Mouse (Mus musculus) CH12.LX (cell line): ENCODE results near the gene Gys2. TPM values are rescaled to one million over a fixed set of nuclear protein-coding genes. Genes with fewer than 3 reads are reported as not detected.

ENCODE experiments used
- DNase-seq: peaks from one replicate; pipeline ENCODE4 v3.0.0-alpha.2; 2013; ENCODE audit errors: extremely low read depth
- H3K27ac ChIP-seq: 2 replicates; pipeline ENCODE4 v1.5.1; 2012; ENCODE audit warnings: low read depth, mild to moderate bottlenecking, control low read depth, moderate library complexity; ENCODE audit not compliant: insufficient read depth
- H3K27me3 ChIP-seq: replicated peaks from 2 replicates; pipeline ENCODE3; 2012; ENCODE audit warnings: inconsistent platforms
- H3K36me3 ChIP-seq, 2 experiments: replicated peaks in 1 of 2; 2 replicates each; pipeline versions ENCODE3 to v1.6.1; 2012; ENCODE audit warnings: inconsistent platforms in 1 of 2, low read length in 1 of 2, mild to moderate bottlenecking in 1 of 2, mixed read lengths in 1 of 2, moderate library complexity in 1 of 2; ENCODE audit not compliant: control insufficient read depth in 1 of 2, insufficient read depth in 1 of 2
- H3K4me1 ChIP-seq, 2 experiments: 2 replicates each; pipeline ENCODE4 v1.6.1; 2012; ENCODE audit warnings: inconsistent platforms in 1 of 2, moderate library complexity in 1 of 2; ENCODE audit not compliant: insufficient read depth in 2 of 2, control insufficient read depth in 1 of 2
- H3K4me2 ChIP-seq: 2 replicates; pipeline ENCODE4 v1.6.1; 2012; ENCODE audit warnings: low read depth, mild to moderate bottlenecking, control low read depth; ENCODE audit not compliant: poor library complexity, insufficient read depth, severe bottlenecking
- H3K4me3 ChIP-seq, 3 experiments: fragments of 150-350 bp in 1 of 3; sonication (generic) in 1 of 3; replicated peaks in 1 of 3; 2 replicates each; pipeline versions ENCODE3 to v1.5.1; 2011 to 2012; ENCODE audit warnings: low read depth in 2 of 3, low read length in 2 of 3, mild to moderate bottlenecking in 2 of 3, moderate library complexity in 2 of 3, control low read depth in 1 of 3, improper control_type of control experiment in 1 of 3, inconsistent platforms in 1 of 3, mixed read lengths in 1 of 3; ENCODE audit not compliant: poor library complexity in 1 of 3
- H3K79me2 ChIP-seq: replicated peaks from 2 replicates; pipeline ENCODE4 v1.6.1; 2012; ENCODE audit warnings: mild to moderate bottlenecking, moderate library complexity; ENCODE audit not compliant: control insufficient read depth, poor library complexity, insufficient read depth, severe bottlenecking; ENCODE audit errors: extremely low read depth
- H3K9ac ChIP-seq: 2 replicates; pipeline ENCODE4 v1.6.1; 2012; ENCODE audit warnings: low read depth, mild to moderate bottlenecking, control low read depth, moderate library complexity; ENCODE audit not compliant: insufficient read depth
- H3K9me3 ChIP-seq: replicated peaks from 2 replicates; pipeline ENCODE3; 2012; ENCODE audit warnings: low read length, inconsistent platforms, mixed read lengths
- BHLHE40 ChIP-seq: IDR thresholded peaks from 2 replicates; pipeline ENCODE4 v1.6.1; 2011; ENCODE audit warnings: mild to moderate bottlenecking, low read depth, low read length, improper control_type of control experiment
- CTCF ChIP-seq, 2 experiments: IDR thresholded peaks in 1 of 2; conservative IDR thresholded peaks in 1 of 2; 2 replicates each; pipeline ENCODE4 v1.5.1; 2011 to 2012; ENCODE audit warnings: low read depth in 2 of 2, low read length in 2 of 2, improper control_type of control experiment in 1 of 2, inconsistent platforms in 1 of 2, mild to moderate bottlenecking in 1 of 2, moderate library complexity in 1 of 2
- E2F4 ChIP-seq: IDR thresholded peaks from 2 replicates; pipeline ENCODE4 v1.6.1; 2011; ENCODE audit warnings: low read depth, low read length, improper control_type of control experiment; ENCODE audit not compliant: insufficient replicate concordance
- ELF1 ChIP-seq: IDR thresholded peaks from 2 replicates; pipeline ENCODE4 v1.6.1; 2014; ENCODE audit warnings: low read depth, mild to moderate bottlenecking, inconsistent platforms, low read length, improper control_type of control experiment
- ETS1 ChIP-seq: conservative IDR thresholded peaks from 2 replicates; pipeline ENCODE4 v1.6.1; 2012; ENCODE audit warnings: low read depth, mild to moderate bottlenecking, inconsistent platforms, low read length, improper control_type of control experiment, moderate library complexity
- JUN ChIP-seq: IDR thresholded peaks from 2 replicates; pipeline ENCODE4 v1.6.1; 2011; ENCODE audit warnings: low read depth, mild to moderate bottlenecking, low read length, improper control_type of control experiment, moderate library complexity; ENCODE audit not compliant: insufficient read depth
- MAX ChIP-seq: IDR thresholded peaks from 2 replicates; pipeline ENCODE4 v1.6.1; 2011; ENCODE audit warnings: low read length, improper control_type of control experiment
- MEF2A ChIP-seq: IDR thresholded peaks from 2 replicates; pipeline ENCODE4 v1.6.1; 2014; ENCODE audit warnings: low read depth, mild to moderate bottlenecking, inconsistent platforms, low read length, improper control_type of control experiment, borderline replicate concordance
- MYC ChIP-seq: IDR thresholded peaks from 2 replicates; pipeline ENCODE4 v1.6.1; 2011; ENCODE audit warnings: low read depth, mild to moderate bottlenecking, improper control_type of control experiment, low read length
- NELFE ChIP-seq: IDR thresholded peaks from 2 replicates; pipeline ENCODE4 v1.6.1; 2011; ENCODE audit warnings: low read depth, low read length, improper control_type of control experiment
- NRF1 ChIP-seq: IDR thresholded peaks from 2 replicates; pipeline ENCODE4 v1.6.1; 2014; ENCODE audit warnings: low read depth, mild to moderate bottlenecking, inconsistent platforms, low read length, improper control_type of control experiment, moderate library complexity
- PAX5 ChIP-seq: IDR thresholded peaks from 2 replicates; pipeline ENCODE4 v1.6.1; 2012; ENCODE audit warnings: low read length, inconsistent platforms, mixed read lengths
- POLR2A ChIP-seq: IDR thresholded peaks from 2 replicates; pipeline ENCODE4 v1.6.1; 2011; ENCODE audit warnings: low read depth, mild to moderate bottlenecking, improper control_type of control experiment, low read length
- POLR2AphosphoS2 ChIP-seq: IDR thresholded peaks from 2 replicates; pipeline ENCODE4 v1.6.1; 2011; ENCODE audit warnings: low read depth, low read length, improper control_type of control experiment
- RAD21 ChIP-seq: IDR thresholded peaks from 2 replicates; pipeline ENCODE4 v1.6.1; 2011; ENCODE audit warnings: low read depth, mild to moderate bottlenecking, low read length, improper control_type of control experiment, moderate library complexity
- RCOR1 ChIP-seq: conservative IDR thresholded peaks from 2 replicates; pipeline ENCODE4 v1.6.1; 2012; ENCODE audit warnings: low read depth, mild to moderate bottlenecking, inconsistent platforms, low read length, improper control_type of control experiment
- SMC3 ChIP-seq: IDR thresholded peaks from 2 replicates; pipeline ENCODE4 v1.6.1; 2011; ENCODE audit warnings: low read depth, low read length, improper control_type of control experiment
- TCF12 ChIP-seq: IDR thresholded peaks from 2 replicates; pipeline ENCODE4 v1.6.1; 2014; ENCODE audit warnings: low read depth, mild to moderate bottlenecking, inconsistent platforms, low read length, improper control_type of control experiment
- UBTF ChIP-seq: IDR thresholded peaks from 2 replicates; pipeline ENCODE4 v1.6.1; 2012; ENCODE audit warnings: low read depth, mild to moderate bottlenecking, inconsistent platforms, low read length, improper control_type of control experiment, moderate library complexity
- USF1 ChIP-seq: IDR thresholded peaks from 2 replicates; pipeline ENCODE4 v1.6.1; 2014; ENCODE audit warnings: low read depth, mild to moderate bottlenecking, inconsistent platforms, low read length, improper control_type of control experiment
- USF2 ChIP-seq: conservative IDR thresholded peaks from 2 replicates; pipeline ENCODE4 v1.6.1; 2011; ENCODE audit warnings: low read depth, low read length, improper control_type of control experiment
- ZKSCAN1 ChIP-seq: IDR thresholded peaks from 2 replicates; pipeline ENCODE4 v1.6.1; 2012; ENCODE audit warnings: low read depth, inconsistent platforms, low read length, improper control_type of control experiment, borderline replicate concordance
- ZMIZ1 ChIP-seq: IDR thresholded peaks from 2 replicates; pipeline ENCODE4 v1.6.1; 2012; ENCODE audit warnings: low read depth, mild to moderate bottlenecking, inconsistent platforms, low read length, improper control_type of control experiment
- dilution Hi-C: fragments of 300-500 bp; cut with MboI; formaldehyde crosslinking; loops from 2 replicates; pipeline ENCODE4 v1.14.3; 2020; ENCODE audit warnings: low sequenced_read_pairs; ENCODE audit not compliant: extremely low pct_unique_long_range_greater_than_20kb, extremely low pct_ligation_motif_present
- in situ Hi-C: fragments of 300-500 bp; cut with MboI; formaldehyde crosslinking; loops from 3 replicates; pipeline ENCODE4 v1.14.3; 2019; ENCODE audit warnings: low sequenced_read_pairs, low pct_ligation_motif_present, low pct_unique_long_range_greater_than_20kb, mixed read lengths
- polyA plus RNA-seq: library from polyadenylated mRNA; unstranded; fragments of >175 nt; gene quantifications from 2 replicates; pipeline ENCODE4 v1.2.1, GENCODE M21; 2012; ENCODE audit warnings: low read depth; ENCODE audit not compliant: insufficient read length
- total RNA-seq, 2 experiments: library from RNA; depleted of rRNA; stranded (reverse); fragments of 300-350 nt in 1 of 2; fragments of >200 nt in 1 of 2; gene quantifications; 2 replicates each; pipeline ENCODE4 v1.2.3; 2012 to 2014

Gys2 gene
- total and polyA plus RNA-seq, 3 experiments: not detected

DNA sequence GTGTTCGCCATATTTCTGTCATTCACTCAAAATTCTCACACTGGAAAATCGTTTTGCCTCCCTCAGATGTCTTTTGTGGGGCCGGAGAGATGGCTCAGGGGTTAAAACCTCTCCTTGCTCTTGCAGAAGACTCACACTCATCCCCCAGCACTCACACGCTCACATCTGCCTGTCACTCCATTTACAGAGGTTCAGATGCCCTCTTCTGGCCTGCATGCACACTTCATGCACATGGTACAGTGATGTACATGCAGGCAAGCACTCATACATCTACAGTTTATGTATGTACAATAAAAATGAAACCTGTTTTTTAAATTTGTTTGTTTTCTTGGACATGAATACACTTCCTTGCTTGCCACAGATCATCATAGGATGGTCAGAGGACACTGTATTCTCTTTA, 3.3 kb downstream of the Gys2 start:
- Histone ChIP-seq H3K36me3 (no peaks in the 10 kb centered on the region), H3K9me3 (no peaks in the 10 kb centered on the region), H3K9ac (no peak overlapping the region), H3K27ac (no peak overlapping the region), H3K79me2 (no peaks in the 10 kb centered on the region), H3K4me3 (no peak overlapping the region), H3K4me1 (no peaks in the 10 kb centered on the region), H3K4me2 (no peak overlapping the region), H3K27me3 (no peaks in the 10 kb centered on the region)
- TF ChIP-seq ZMIZ1: no peak
- TF ChIP-seq NRF1: no peak
- TF ChIP-seq JUN: no peak
- TF ChIP-seq ETS1: no peak
- TF ChIP-seq TCF12: no peak
- no peak for TF ChIP-seq PAX5
- no peak for TF ChIP-seq MYC
- TF ChIP-seq POLR2A: no peak
- no peak for TF ChIP-seq POLR2AphosphoS2
- TF ChIP-seq RAD21: peak; percentile 46
- TF ChIP-seq CTCF (conservative IDR thresholded peaks at IDR 0.05 in 1 of 2, IDR thresholded peaks at IDR 0.05 in 1 of 2; ENCODE audit: low read depth in 2 of 2, low read length in 2 of 2): peak in 1 of 2 experiments; percentile 59; a peak in 2 of 4 replicates
- peak; percentile 44 for TF ChIP-seq SMC3
- no peak for TF ChIP-seq UBTF
- no peak for TF ChIP-seq E2F4
- TF ChIP-seq USF1: no peak
- TF ChIP-seq ZKSCAN1: no peak
- in situ Hi-C loops: no loop called here
- peak; percentile 25 for DNase-seq
- dilution Hi-C loops: no loop called here

DNA sequence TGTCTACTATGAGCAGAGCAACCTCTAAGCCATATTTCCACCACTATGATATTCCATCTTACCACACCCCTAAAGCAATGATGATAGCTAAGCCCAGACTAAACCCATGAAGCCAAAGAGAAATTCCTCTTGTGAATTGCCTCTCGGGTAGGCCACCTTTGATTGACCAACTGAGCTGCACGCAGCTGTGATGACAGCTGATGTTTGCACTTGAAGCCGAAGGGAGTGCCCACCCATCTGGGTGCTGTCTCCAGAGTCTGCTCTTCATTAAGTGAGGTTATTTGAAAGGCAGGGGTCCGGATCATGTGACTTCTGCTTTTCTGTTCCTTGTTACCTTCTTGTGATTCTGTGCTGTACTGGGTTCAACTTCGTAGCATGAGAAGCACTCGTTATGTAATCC, 10.7 kb downstream of the Gys2 start:
- in situ Hi-C loops: no loop called here
- Histone ChIP-seq H3K9me3 (peaks cover 2% of the 10 kb centered on the region), H3K36me3 (no peaks in the 10 kb centered on the region), H3K4me3 (no peak overlapping the region), H3K27ac (no peak overlapping the region), H3K4me1 (no peaks in the 10 kb centered on the region), H3K79me2 (no peaks in the 10 kb centered on the region), H3K4me2 (no peak overlapping the region), H3K9ac (no peak overlapping the region), H3K27me3 (no peaks in the 10 kb centered on the region)
- no peak for DNase-seq
- dilution Hi-C loops: no loop called here
- TF ChIP-seq PAX5 (no peak), ELF1 (no peak), NELFE (no peak), MEF2A (no peak), UBTF (no peak), USF2 (no peak), MAX (no peak), BHLHE40 (no peak), RCOR1 (no peak)
